Mouse (Mus musculus): Measurements from ENCODE around the gene Epb41l4b. TPM values are rescaled to one million over a fixed set of nuclear protein-coding genes. Genes with fewer than 3 reads are reported as not detected.

The Epb41l4b gene
- polyA plus RNA-seq, 1 experiment = not detected

- WGBS = 90% methylated on average over 4 of the region's 4 CpGs
- TF ChIP-seq POLR2A (IDR thresholded peaks at IDR 0.05; ENCODE audit: insufficient read depth, low read depth, low read length) (no peak), CTCF (IDR thresholded peaks at IDR 0.05; ENCODE audit: insufficient read depth, low read depth, low read length) (no peak)
- peaks cover 2% of the 10 kb centered on the region; the same call in 1 of the 2 replicates for H3K4me1 ChIP-seq (ENCODE audit: control insufficient read depth, insufficient read depth, low read length)
Observed at GRCm38 (mm10) chr4:57111411-57111810, 31.8 kb downstream of the Epb41l4b start.

DNA sequence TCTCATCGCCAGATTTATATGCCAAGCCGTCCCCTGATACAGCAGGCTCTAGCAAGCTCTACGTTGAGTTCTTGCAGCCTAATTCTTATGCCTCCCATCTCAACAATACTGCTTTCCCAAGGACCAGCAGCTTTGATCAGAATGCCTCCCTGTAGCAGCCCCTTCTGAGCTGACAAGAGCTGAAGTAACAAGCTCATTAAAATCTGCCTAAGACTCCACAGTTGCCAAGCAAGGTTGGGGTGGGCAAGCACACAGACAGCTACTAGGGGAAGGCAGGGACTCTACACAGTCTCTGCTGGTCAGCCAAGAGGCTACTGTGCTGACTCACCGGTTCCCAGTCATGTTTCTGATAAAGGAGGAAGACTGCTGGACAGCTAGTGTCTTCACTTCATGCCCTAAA, 33.7 kb downstream of the Epb41l4b start:
- Histone ChIP-seq H3K4me1 (ENCODE audit: control insufficient read depth, insufficient read depth, low read length) (no peaks in the 10 kb centered on the region), H3K27ac (ENCODE audit: insufficient read depth, low read depth, low read length) (no peak overlapping the region), H3K4me3 (ENCODE audit: insufficient read depth, low read depth, low read length) (no peak overlapping the region)
- WGBS = 53% methylated on average over 4 of the region's 4 CpGs
- TF ChIP-seq CTCF (IDR thresholded peaks at IDR 0.05; ENCODE audit: insufficient read depth, low read depth, low read length) = no peak
- no peak for TF ChIP-seq POLR2A (IDR thresholded peaks at IDR 0.05; ENCODE audit: insufficient read depth, low read depth, low read length)

More at GRCm38 (mm10) chr4:57111411-57111810, 31.8 kb downstream of the Epb41l4b start:
- Histone ChIP-seq H3K27ac (ENCODE audit: insufficient read depth, low read depth, low read length) (no peak overlapping the region), H3K4me3 (ENCODE audit: insufficient read depth, low read depth, low read length) (no peak overlapping the region)

- WGBS = 72% methylated on average over 6 of the region's 6 CpGs
Observed at GRCm38 (mm10) chr4:57105339-57105738, 37.9 kb downstream of the Epb41l4b start.

GRCm38 (mm10) chr4:57103830-57104229, 39.4 kb downstream of the Epb41l4b start:
- 62% methylated on average over 5 of the region's 5 CpGs for WGBS
- no peak for TF ChIP-seq CTCF (IDR thresholded peaks at IDR 0.05; ENCODE audit: insufficient read depth, low read depth, low read length)
- no peak for TF ChIP-seq POLR2A (IDR thresholded peaks at IDR 0.05; ENCODE audit: insufficient read depth, low read depth, low read length)
- Histone ChIP-seq H3K27ac (ENCODE audit: insufficient read depth, low read depth, low read length) (no peak overlapping the region), H3K4me3 (ENCODE audit: insufficient read depth, low read depth, low read length) (no peak overlapping the region), H3K4me1 (ENCODE audit: control insufficient read depth, insufficient read depth, low read length) (no peaks in the 10 kb centered on the region)

More at GRCm38 (mm10) chr4:57105339-57105738, 37.9 kb downstream of the Epb41l4b start:
- no peak overlapping the region for H3K27ac ChIP-seq (ENCODE audit: insufficient read depth, low read depth, low read length)
- TF ChIP-seq CTCF (IDR thresholded peaks at IDR 0.05; ENCODE audit: insufficient read depth, low read depth, low read length) (no peak), POLR2A (IDR thresholded peaks at IDR 0.05; ENCODE audit: insufficient read depth, low read depth, low read length) (no peak)
- no peak overlapping the region for H3K4me3 ChIP-seq (ENCODE audit: insufficient read depth, low read depth, low read length)
- H3K4me1 ChIP-seq (ENCODE audit: control insufficient read depth, insufficient read depth, low read length) = no peaks in the 10 kb centered on the region

- 79% methylated on average over 4 of the region's 4 CpGs for WGBS
- TF ChIP-seq CTCF (IDR thresholded peaks at IDR 0.05; ENCODE audit: insufficient read depth, low read depth, low read length) (no peak), POLR2A (IDR thresholded peaks at IDR 0.05; ENCODE audit: insufficient read depth, low read depth, low read length) (no peak)
- H3K27ac ChIP-seq (ENCODE audit: insufficient read depth, low read depth, low read length) = no peak overlapping the region
- H3K4me3 ChIP-seq (ENCODE audit: insufficient read depth, low read depth, low read length) = no peak overlapping the region
- H3K4me1 ChIP-seq (ENCODE audit: control insufficient read depth, insufficient read depth, low read length) = peaks cover under 1% of the 10 kb centered on the region
Observed at GRCm38 (mm10) chr4:57101095-57101494, 42.1 kb downstream of the Epb41l4b start.

GRCm38 (mm10) chr4:57097411-57097810, 45.8 kb downstream of the Epb41l4b start:
- TF ChIP-seq CTCF (IDR thresholded peaks at IDR 0.05; ENCODE audit: insufficient read depth, low read depth, low read length) (no peak), POLR2A (IDR thresholded peaks at IDR 0.05; ENCODE audit: insufficient read depth, low read depth, low read length) (no peak)
- peaks cover 11% of the 10 kb centered on the region for H3K4me1 ChIP-seq (ENCODE audit: control insufficient read depth, insufficient read depth, low read length)
- no peak overlapping the region for H3K27ac ChIP-seq (ENCODE audit: insufficient read depth, low read depth, low read length)
- WGBS = 91% methylated on average over 4 of the region's 4 CpGs
- H3K4me3 ChIP-seq (ENCODE audit: insufficient read depth, low read depth, low read length) = no peak overlapping the region

DNA sequence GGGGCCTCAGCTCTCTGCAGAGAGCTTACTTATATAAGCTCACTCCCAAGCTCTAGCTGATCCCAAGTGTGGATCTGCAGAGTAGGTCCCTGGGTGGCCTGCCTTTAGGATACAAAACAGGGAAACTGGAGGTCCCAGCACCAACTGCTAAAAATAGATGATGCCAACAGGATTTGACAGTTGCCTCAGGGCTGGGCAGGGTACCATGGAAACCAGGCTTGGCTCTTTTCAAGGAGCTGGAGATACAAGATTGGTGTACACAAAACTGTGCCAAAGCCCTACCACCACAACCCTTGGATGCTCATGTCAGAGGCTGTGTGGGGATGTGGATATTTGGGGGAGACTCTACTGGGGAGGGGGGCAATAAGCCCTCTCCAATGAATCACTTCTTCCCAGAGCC, 47.7 kb downstream of the Epb41l4b start:
- Histone ChIP-seq H3K4me1 (ENCODE audit: control insufficient read depth, insufficient read depth, low read length) (peaks cover 16% of the 10 kb centered on the region), H3K4me3 (ENCODE audit: insufficient read depth, low read depth, low read length) (no peak overlapping the region), H3K27ac (ENCODE audit: insufficient read depth, low read depth, low read length) (no peak overlapping the region)
- TF ChIP-seq CTCF (IDR thresholded peaks at IDR 0.05; ENCODE audit: insufficient read depth, low read depth, low read length) (no peak), POLR2A (IDR thresholded peaks at IDR 0.05; ENCODE audit: insufficient read depth, low read depth, low read length) (no peak)

GRCm38 (mm10) chr4:57091363-57091762, 51.9 kb downstream of the Epb41l4b start:
- TF ChIP-seq POLR2A (IDR thresholded peaks at IDR 0.05; ENCODE audit: insufficient read depth, low read depth, low read length) (no peak), CTCF (IDR thresholded peaks at IDR 0.05; ENCODE audit: insufficient read depth, low read depth, low read length) (no peak)
- WGBS = 36% methylated on average over 12 of the region's 12 CpGs
- Histone ChIP-seq H3K4me1 (ENCODE audit: control insufficient read depth, insufficient read depth, low read length) (peaks cover 16% of the 10 kb centered on the region), H3K4me3 (ENCODE audit: insufficient read depth, low read depth, low read length) (no peak overlapping the region), H3K27ac (ENCODE audit: insufficient read depth, low read depth, low read length) (no peak overlapping the region)

DNA sequence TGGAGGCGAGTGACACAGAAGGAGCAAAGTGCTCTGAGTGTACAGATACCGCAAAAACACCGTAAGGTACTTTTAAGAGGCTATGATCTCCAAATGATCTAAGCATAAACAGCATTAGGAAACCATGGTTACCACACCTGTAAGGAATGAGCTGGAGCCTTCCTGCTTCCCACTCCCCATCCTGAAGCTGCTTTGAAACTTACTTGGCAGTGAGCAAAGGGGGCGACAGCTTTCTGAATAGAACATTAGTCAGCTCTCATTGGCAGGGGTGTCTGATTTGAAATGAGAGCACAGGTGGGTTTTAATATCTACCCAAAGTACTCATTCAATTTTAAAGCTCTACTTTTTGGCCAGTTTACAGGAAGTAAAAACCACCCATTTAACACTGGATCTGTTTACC, 54.9 kb downstream of the Epb41l4b start:
- Histone ChIP-seq H3K4me1 (ENCODE audit: control insufficient read depth, insufficient read depth, low read length) (0 out of 2 replicates have a peak, but pooled peaks cover 6% of the 10 kb centered on the region), H3K4me3 (ENCODE audit: insufficient read depth, low read depth, low read length) (no peak overlapping the region), H3K27ac (ENCODE audit: insufficient read depth, low read depth, low read length) (no peak overlapping the region)
- WGBS = 81% methylated on average over 4 of the region's 4 CpGs
- TF ChIP-seq CTCF (IDR thresholded peaks at IDR 0.05; ENCODE audit: insufficient read depth, low read depth, low read length) (no peak), POLR2A (IDR thresholded peaks at IDR 0.05; ENCODE audit: insufficient read depth, low read depth, low read length) (no peak)

Measured in olfactory bulb, adult 2 months (tissue).